Mouse (Mus musculus) neural tube, embryonic 11.5 days (tissue): ENCODE measurements around the gene Ywhaq. TPM values are rescaled to one million over a fixed set of nuclear protein-coding genes. Genes with fewer than 3 reads are reported as not detected.

Experiments
- ATAC-seq: fragments of 200-750 bp; cut with Nextera tagmentation; 2 replicates; pipeline ENCODE4 v1.8.0; 2017; ENCODE audit warnings: moderate number of reproducible peaks, mild to moderate bottlenecking, moderate TSS enrichment, moderate library complexity; ENCODE audit not compliant: insufficient read depth, low FRiP score, low TSS enrichment
- DNase-seq: peaks from one replicate; pipeline ENCODE4 v3.0.0-alpha.2; 2015; ENCODE audit warnings: low spot score
- H3K27ac ChIP-seq: fragments of 300-500 bp; sonication (generic); 2 replicates; pipeline ENCODE4 v1.5.1; 2014; ENCODE audit warnings: low read depth, mild to moderate bottlenecking, low read length
- H3K27me3 ChIP-seq: fragments of 300-500 bp; sonication (generic); 2 replicates; pipeline ENCODE4 v1.6.1; 2014; ENCODE audit warnings: mild to moderate bottlenecking, low read length, mixed read lengths; ENCODE audit not compliant: control insufficient read depth, insufficient read depth
- H3K36me3 ChIP-seq: fragments of 300-500 bp; sonication (generic); 2 replicates; pipeline ENCODE4 v1.6.1; 2014; ENCODE audit warnings: mild to moderate bottlenecking, low read length, moderate library complexity, mixed read lengths; ENCODE audit not compliant: control insufficient read depth, insufficient read depth
- H3K4me1 ChIP-seq: fragments of 300-500 bp; sonication (generic); 2 replicates; pipeline ENCODE4 v1.6.1; 2014; ENCODE audit warnings: low read length, mixed read lengths; ENCODE audit not compliant: control insufficient read depth, insufficient read depth
- H3K4me2 ChIP-seq: fragments of 300-500 bp; sonication (generic); 2 replicates; pipeline ENCODE4 v1.6.1; 2014; ENCODE audit warnings: low read depth, mild to moderate bottlenecking, moderate library complexity
- H3K4me3 ChIP-seq: fragments of 300-500 bp; sonication (generic); 2 replicates; pipeline ENCODE4 v1.5.1; 2014; ENCODE audit warnings: low read depth, low read length
- H3K9ac ChIP-seq: fragments of 300-500 bp; sonication (generic); 2 replicates; pipeline ENCODE4 v1.6.1; 2014; ENCODE audit warnings: mild to moderate bottlenecking, low read length
- H3K9me3 ChIP-seq: fragments of 300-500 bp; sonication (generic); 2 replicates; pipeline ENCODE4 v1.6.1; 2016; ENCODE audit warnings: low read length; ENCODE audit not compliant: control insufficient read depth
- WGBS: fragments of 180-500 bp; shearing (Covaris S2); extraction: QIAGEN DNeasy Blood & Tissue Kit; methylation state at CpG from one replicate; pipeline ENCODE4 v1.1.7; 2014; 5-methylcytosine and 5-hydroxymethylcytosine counted together
- polyA plus RNA-seq: library from polyadenylated mRNA; unstranded; fragments of >200 nt; fragmentation: Nextera tagmentation; extraction: Ambion mirVana; gene quantifications from 2 replicates; pipeline ENCODE4 v1.2.1, GENCODE M21; 2014

Gene Ywhaq
- polyA plus RNA-seq, 1 experiment from 2014 or later = 1,105 TPM

- 0 out of 2 replicates have a peak overlapping the region, but pooled peaks have one; percentile 1 for H3K9ac ChIP-seq
- DNase-seq (no peak), ATAC-seq (no peak)
- H3K27ac ChIP-seq = no peak overlapping the region
- H3K9me3 ChIP-seq = no peaks in the 10 kb centered on the region
- H3K4me1 ChIP-seq = peaks cover 4% of the 10 kb centered on the region; the same call in 1 of the 2 replicates
- 33% methylated on average over 11 of the region's 11 CpGs for WGBS
- H3K36me3 ChIP-seq = peaks cover 7% of the 10 kb centered on the region
- H3K4me3 ChIP-seq = 0 out of 2 replicates have a peak overlapping the region, but pooled peaks have one; percentile 92
- peak overlapping the region; percentile 57; the same call in 1 of the 2 replicates for H3K4me2 ChIP-seq
- H3K27me3 ChIP-seq = no peaks in the 10 kb centered on the region
These were observed 1.2 kb upstream of the Ywhaq start for GRCm38 (mm10) chr12:21418621-21419131.

GRCm38 (mm10) chr12:21418083-21418482 is 646 bp upstream of the Ywhaq start:
- Histone ChIP-seq H3K9me3 (peaks cover 3% of the 10 kb centered on the region; the same call in 1 of the 2 replicates), H3K4me3 (peak overlapping the region; percentile 92), H3K9ac (peak overlapping the region; percentile 61), H3K27ac (peak overlapping the region; percentile 100), H3K4me1 (peaks cover 4% of the 10 kb centered on the region; the same call in 1 of the 2 replicates), H3K36me3 (peaks cover 12% of the 10 kb centered on the region), H3K27me3 (no peaks in the 10 kb centered on the region), H3K4me2 (peak overlapping the region; percentile 57)
- DNase-seq (no peak), ATAC-seq (no peak)
- 11% methylated on average over 10 of the region's 10 CpGs for WGBS

- peaks cover 4% of the 10 kb centered on the region; the same call in 1 of the 2 replicates for H3K4me1 ChIP-seq
- ATAC-seq (no peak), DNase-seq (peak; percentile 31)
- H3K9me3 ChIP-seq = peaks cover 3% of the 10 kb centered on the region; the same call in 1 of the 2 replicates
- peak overlapping the region; percentile 99 for H3K9ac ChIP-seq
- WGBS = 1% methylated on average over 13 of the region's 15 CpGs
- peak overlapping the region; percentile 92 for H3K4me3 ChIP-seq
- H3K36me3 ChIP-seq = peaks cover 24% of the 10 kb centered on the region
- H3K27ac ChIP-seq = no peak overlapping the region
- no peaks in the 10 kb centered on the region for H3K27me3 ChIP-seq
- H3K4me2 ChIP-seq = peak overlapping the region; percentile 80
These were observed 931 bp downstream of the Ywhaq start for GRCm38 (mm10) chr12:21416506-21416905.

GRCm38 (mm10) chr12:21410620-21411019 is 6.8 kb downstream of the Ywhaq start:
- H3K27me3 ChIP-seq = no peaks in the 10 kb centered on the region
- ATAC-seq (no peak), DNase-seq (no peak)
- H3K27ac ChIP-seq = no peak overlapping the region
- peaks cover 4% of the 10 kb centered on the region; the same call in 1 of the 2 replicates for H3K4me1 ChIP-seq
- H3K4me2 ChIP-seq = no peak overlapping the region
- H3K4me3 ChIP-seq = no peak overlapping the region
- no peak overlapping the region for H3K9ac ChIP-seq
- WGBS = 93% methylated on average over 2 of the region's 2 CpGs
- H3K36me3 ChIP-seq = peaks cover 52% of the 10 kb centered on the region
- peaks cover 3% of the 10 kb centered on the region; the same call in 1 of the 2 replicates for H3K9me3 ChIP-seq

GRCm38 (mm10) chr12:21409651-21410050 is 7.8 kb downstream of the Ywhaq start:
- H3K27me3 ChIP-seq = no peaks in the 10 kb centered on the region
- ATAC-seq (no peak), DNase-seq (no peak)
- no peak overlapping the region for H3K9ac ChIP-seq
- no peak overlapping the region for H3K4me3 ChIP-seq
- H3K4me1 ChIP-seq = no peaks in the 10 kb centered on the region
- H3K36me3 ChIP-seq = peaks cover 47% of the 10 kb centered on the region
- no peak overlapping the region for H3K27ac ChIP-seq
- 98% methylated on average over 3 of the region's 3 CpGs for WGBS
- no peak overlapping the region for H3K4me2 ChIP-seq
- peaks cover 3% of the 10 kb centered on the region; the same call in 1 of the 2 replicates for H3K9me3 ChIP-seq

GRCm38 (mm10) chr12:21408789-21409367 is 8.6 kb downstream of the Ywhaq start:
- WGBS = 98% methylated on average over 2 of the region's 2 CpGs
- no peaks in the 10 kb centered on the region for H3K4me1 ChIP-seq

GRCm38 (mm10) chr12:21402771-21403170 is 14.7 kb downstream of the Ywhaq start:
- H3K4me2 ChIP-seq = no peak overlapping the region
- H3K27ac ChIP-seq = no peak overlapping the region
- H3K9ac ChIP-seq = no peak overlapping the region
- H3K36me3 ChIP-seq = peaks cover 3% of the 10 kb centered on the region; the same call in 1 of the 2 replicates
- no peak for DNase-seq
- WGBS = over 99% methylated on average over 5 of the region's 5 CpGs
- H3K4me1 ChIP-seq = no peaks in the 10 kb centered on the region
- ATAC-seq = no peak
- no peaks in the 10 kb centered on the region for H3K27me3 ChIP-seq
- no peak overlapping the region for H3K4me3 ChIP-seq
- no peaks in the 10 kb centered on the region for H3K9me3 ChIP-seq

More at GRCm38 (mm10) chr12:21408789-21409367, 8.6 kb downstream of the Ywhaq start:
- no peak overlapping the region for H3K9ac ChIP-seq
- H3K4me3 ChIP-seq = no peak overlapping the region
- DNase-seq (no peak), ATAC-seq (no peak)
- peaks cover 3% of the 10 kb centered on the region; the same call in 1 of the 2 replicates for H3K9me3 ChIP-seq
- peaks cover 44% of the 10 kb centered on the region for H3K36me3 ChIP-seq
- H3K27ac ChIP-seq = no peak overlapping the region
- no peaks in the 10 kb centered on the region for H3K27me3 ChIP-seq
- H3K4me2 ChIP-seq = no peak overlapping the region

GRCm38 (mm10) chr12:21386201-21386600 is 31.2 kb downstream of the Ywhaq start:
- H3K4me1 ChIP-seq = no peaks in the 10 kb centered on the region
- no peak overlapping the region for H3K27ac ChIP-seq
- no peak overlapping the region for H3K4me3 ChIP-seq
- H3K9me3 ChIP-seq = no peaks in the 10 kb centered on the region
- WGBS = 97% methylated on average over 2 of the region's 2 CpGs
- H3K36me3 ChIP-seq = peaks cover 3% of the 10 kb centered on the region
- DNase-seq (no peak), ATAC-seq (no peak)
- H3K9ac ChIP-seq = no peak overlapping the region
- H3K4me2 ChIP-seq = no peak overlapping the region
- H3K27me3 ChIP-seq = no peaks in the 10 kb centered on the region
